Mouse (Mus musculus) liver, postnatal 0 days (tissue): Measurements from ENCODE around the gene Mrpl42.

Experiments
- CTCF ChIP-seq: sonication (generic); IDR thresholded peaks from 2 replicates; pipeline ENCODE4 v1.5.1; 2016; ENCODE audit warnings: antibody characterized with exemption, low read depth
- EP300 ChIP-seq: IDR thresholded peaks from 2 replicates; pipeline ENCODE4 v1.6.1; 2016; ENCODE audit warnings: antibody characterized with exemption, low read depth, mild to moderate bottlenecking

GRCm38 (mm10) chr10:95504341-95504740, 2.6 kb upstream of the Mrpl42 start:
- TF ChIP-seq CTCF (no peak), EP300 (no peak)
